Mouse (Mus musculus): Measurements from ENCODE around the gene Cbx4.
A peak's percentile ranks its signal among the peaks of the same experiment; 100 is the strongest.

DNA sequence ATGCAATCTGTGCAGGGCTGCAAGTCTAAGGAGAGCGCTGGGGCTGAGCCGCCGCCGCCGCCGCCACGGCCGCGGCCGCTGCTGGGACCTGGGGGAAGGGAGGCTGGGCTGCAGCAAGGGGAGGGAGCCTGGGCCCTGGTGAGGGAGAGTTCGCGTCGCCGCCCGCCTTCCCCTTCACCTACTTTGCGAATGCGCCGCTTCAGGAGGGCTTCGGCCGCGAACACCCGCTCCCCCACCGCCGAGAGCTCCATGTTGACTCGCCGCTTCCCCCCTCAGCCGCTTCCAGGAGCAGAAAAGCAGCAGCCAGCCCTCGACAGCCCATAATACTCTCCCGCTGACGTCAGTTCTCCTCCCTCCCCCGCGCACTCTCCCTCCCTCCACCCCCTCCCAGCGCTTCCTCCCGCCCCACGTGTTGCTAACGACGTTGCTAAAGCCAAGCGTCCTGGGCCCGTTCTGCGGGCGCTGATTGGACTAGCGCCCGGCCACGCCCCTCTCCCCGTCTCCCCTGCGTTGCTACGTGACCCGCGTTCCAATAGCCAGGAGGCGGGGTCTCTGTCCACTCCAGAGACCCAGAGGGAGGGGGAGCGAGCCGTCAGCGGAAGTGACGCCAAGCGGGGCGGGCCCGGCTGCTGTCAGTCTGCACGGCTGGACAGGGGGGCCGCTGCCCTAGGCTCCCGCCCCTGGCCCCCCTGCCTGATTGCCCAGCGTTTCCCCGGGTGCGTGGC, 45.3 kb downstream of the Cbx4 start, which contains the start of gene Cbx8:
- TF ChIP-seq CTCF (conservative IDR thresholded peaks at IDR 0.05; ENCODE audit: insufficient read depth, insufficient read length, low read depth, low read length) (no peak), POLR2A (IDR thresholded peaks at IDR 0.05; ENCODE audit: low read depth, low read length) (peak; percentile 48)
